Mouse (Mus musculus): ENCODE data around the gene Efna4. TPM values are rescaled to one million over a fixed set of nuclear protein-coding genes. Genes with fewer than 3 reads are reported as not detected.

Efna4 gene
- total RNA-seq, 2 experiments from 2014 or later = not detected

GRCm38 (mm10) chr3:89287286-89287685 is 50.5 kb downstream of the Efna4 start:
- no peak for ATAC-seq (replicated peaks; ENCODE audit: low FRiP score, poor library complexity, severe bottlenecking)

GRCm38 (mm10) chr3:89285526-89285925 is 52.3 kb downstream of the Efna4 start:
- ATAC-seq (replicated peaks; ENCODE audit: low FRiP score, poor library complexity, severe bottlenecking) = no peak

GRCm38 (mm10) chr3:89284261-89284660 is 53.6 kb downstream of the Efna4 start:
- ATAC-seq (replicated peaks; ENCODE audit: low FRiP score, poor library complexity, severe bottlenecking) = no peak

Other genes with a start within 250 kb of the Efna4 start
- 0.38 and 2.5 TPM in 2 replicates for gene Rusc1, start 244.7 kb downstream of the Efna4 start, total RNA-seq (2015; ENCODE audit: low replicate concordance)
- 1.6 and 5.6 TPM in 2 replicates for gene Rusc1, start 244.7 kb downstream of the Efna4 start, total RNA-seq (2017; ENCODE audit: low replicate concordance)
- not detected in 2 replicates for gene Gm43738, start 236.9 kb downstream of the Efna4 start, total RNA-seq (2015; ENCODE audit: low replicate concordance)
- not detected in 2 replicates for gene Gm43738, start 236.9 kb downstream of the Efna4 start, total RNA-seq (2017; ENCODE audit: low replicate concordance)
- 17.1 and 33.6 TPM in 2 replicates for gene Fdps, start 236.1 kb downstream of the Efna4 start, total RNA-seq (2015; ENCODE audit: low replicate concordance)
- gene Fdps, start 236.1 kb downstream of the Efna4 start, total RNA-seq (2017; ENCODE audit: low replicate concordance) = 30.1 and 47.8 TPM in 2 replicates
- 22.5 and 23.4 TPM in 2 replicates for gene Pklr, start 201.9 kb downstream of the Efna4 start, total RNA-seq (2015; ENCODE audit: low replicate concordance)
- gene Pklr, start 201.9 kb downstream of the Efna4 start, total RNA-seq (2017; ENCODE audit: low replicate concordance) = 5.6 and 5.7 TPM in 2 replicates
- gene Hcn3, start 177.8 kb downstream of the Efna4 start, total RNA-seq (2015; ENCODE audit: low replicate concordance) = not detected in 2 replicates
- gene Hcn3, start 177.8 kb downstream of the Efna4 start, total RNA-seq (2017; ENCODE audit: low replicate concordance) = 1.3 TPM in 1 of 2 replicates, not detected in the other
- 16.3 and 37.9 TPM in 2 replicates for gene Clk2, start 173.2 kb downstream of the Efna4 start, total RNA-seq (2015; ENCODE audit: low replicate concordance)
- 24.4 and 47.4 TPM in 2 replicates for gene Clk2, start 173.2 kb downstream of the Efna4 start, total RNA-seq (2017; ENCODE audit: low replicate concordance)
- 20.3 and 24.0 TPM in 2 replicates for gene Scamp3, start 160.6 kb downstream of the Efna4 start, total RNA-seq (2015; ENCODE audit: low replicate concordance)
- gene Scamp3, start 160.6 kb downstream of the Efna4 start, total RNA-seq (2017; ENCODE audit: low replicate concordance) = 3.5 and 5.8 TPM in 2 replicates
- 3.3 and 18.6 TPM in 2 replicates for gene Fam189b, start 154.9 kb downstream of the Efna4 start, total RNA-seq (2015; ENCODE audit: low replicate concordance)
- 1.8 TPM in 1 of 2 replicates, not detected in the other for gene Fam189b, start 154.9 kb downstream of the Efna4 start, total RNA-seq (2017; ENCODE audit: low replicate concordance)
- gene Gba, start 135.1 kb downstream of the Efna4 start, total RNA-seq (2015; ENCODE audit: low replicate concordance) = 11.1 and 18.8 TPM in 2 replicates
- gene Gba, start 135.1 kb downstream of the Efna4 start, total RNA-seq (2017; ENCODE audit: low replicate concordance) = 12.9 and 13.2 TPM in 2 replicates
- gene Thbs3, start 122.8 kb downstream of the Efna4 start, total RNA-seq (2015; ENCODE audit: low replicate concordance) = not detected in 2 replicates
- gene Thbs3, start 122.8 kb downstream of the Efna4 start, total RNA-seq (2017; ENCODE audit: low replicate concordance) = 1.7 TPM in 1 of 2 replicates, not detected in the other
- 4.0 and 13.4 TPM in 2 replicates for gene Mtx1, start 110.9 kb downstream of the Efna4 start, total RNA-seq (2015; ENCODE audit: low replicate concordance)
- gene Mtx1, start 110.9 kb downstream of the Efna4 start, total RNA-seq (2017; ENCODE audit: low replicate concordance) = 8.6 and 13.4 TPM in 2 replicates
- gene Muc1, start 109.0 kb downstream of the Efna4 start, total RNA-seq (2015; ENCODE audit: low replicate concordance) = not detected in 2 replicates
- not detected in 2 replicates for gene Muc1, start 109.0 kb downstream of the Efna4 start, total RNA-seq (2017; ENCODE audit: low replicate concordance)
- gene Krtcap2, start 92.1 kb downstream of the Efna4 start, total RNA-seq (2015; ENCODE audit: low replicate concordance) = 47.0 and 49.8 TPM in 2 replicates
- gene Krtcap2, start 92.1 kb downstream of the Efna4 start, total RNA-seq (2017; ENCODE audit: low replicate concordance) = 17.8 and 31.8 TPM in 2 replicates
- not detected in 2 replicates for gene Trim46, start 91.7 kb downstream of the Efna4 start, total RNA-seq (2015; ENCODE audit: low replicate concordance)
- gene Trim46, start 91.7 kb downstream of the Efna4 start, total RNA-seq (2017; ENCODE audit: low replicate concordance) = not detected in 2 replicates
- gene Dpm3, start 78.7 kb downstream of the Efna4 start, total RNA-seq (2015; ENCODE audit: low replicate concordance) = 16.1 and 42.3 TPM in 2 replicates
- gene Dpm3, start 78.7 kb downstream of the Efna4 start, total RNA-seq (2017; ENCODE audit: low replicate concordance) = 4.3 TPM in 1 of 2 replicates, not detected in the other
- gene Slc50a1, start 67.5 kb downstream of the Efna4 start, total RNA-seq (2015; ENCODE audit: low replicate concordance) = 8.8 and 12.9 TPM in 2 replicates
- gene Slc50a1, start 67.5 kb downstream of the Efna4 start, total RNA-seq (2017; ENCODE audit: low replicate concordance) = 10.9 and 11.5 TPM in 2 replicates
- gene Efna1, start 56.9 kb downstream of the Efna4 start, total RNA-seq (2015; ENCODE audit: low replicate concordance) = not detected in 2 replicates
- not detected in 2 replicates for gene Efna1, start 56.9 kb downstream of the Efna4 start, total RNA-seq (2017; ENCODE audit: low replicate concordance)
- gene Efna3, start 15.1 kb downstream of the Efna4 start, total RNA-seq (2015; ENCODE audit: low replicate concordance) = not detected in 2 replicates
- not detected in 2 replicates for gene Efna3, start 15.1 kb downstream of the Efna4 start, total RNA-seq (2017; ENCODE audit: low replicate concordance)
- 25.3 and 34.2 TPM in 2 replicates for gene Adam15, start 12.0 kb upstream of the Efna4 start, total RNA-seq (2015; ENCODE audit: low replicate concordance)
- 5.0 and 14.1 TPM in 2 replicates for gene Adam15, start 12.0 kb upstream of the Efna4 start, total RNA-seq (2017; ENCODE audit: low replicate concordance)
- not detected in 2 replicates for gene Dcst2, start 23.9 kb upstream of the Efna4 start, total RNA-seq (2015; ENCODE audit: low replicate concordance)
- gene Dcst2, start 23.9 kb upstream of the Efna4 start, total RNA-seq (2017; ENCODE audit: low replicate concordance) = not detected in 2 replicates
- not detected in 2 replicates for gene Dcst1, start 27.2 kb upstream of the Efna4 start, total RNA-seq (2015; ENCODE audit: low replicate concordance)
- gene Dcst1, start 27.2 kb upstream of the Efna4 start, total RNA-seq (2017; ENCODE audit: low replicate concordance) = not detected in 2 replicates
- gene Zbtb7b, start 56.7 kb upstream of the Efna4 start, total RNA-seq (2015; ENCODE audit: low replicate concordance) = 5.8 and 7.7 TPM in 2 replicates
- gene Zbtb7b, start 56.7 kb upstream of the Efna4 start, total RNA-seq (2017; ENCODE audit: low replicate concordance) = 5.4 and 15.2 TPM in 2 replicates
- 0.63 and 3.7 TPM in 2 replicates for gene Lenep, start 64.8 kb upstream of the Efna4 start, total RNA-seq (2015; ENCODE audit: low replicate concordance)
- gene Lenep, start 64.8 kb upstream of the Efna4 start, total RNA-seq (2017; ENCODE audit: low replicate concordance) = 0.17 TPM in 1 of 2 replicates, not detected in the other
- gene Flad1, start 73.8 kb upstream of the Efna4 start, total RNA-seq (2015; ENCODE audit: low replicate concordance) = 2.1 and 6.3 TPM in 2 replicates
- gene Flad1, start 73.8 kb upstream of the Efna4 start, total RNA-seq (2017; ENCODE audit: low replicate concordance) = 1.8 and 3.1 TPM in 2 replicates
- 67.9 and 79.9 TPM in 2 replicates for gene Cks1b, start 80.4 kb upstream of the Efna4 start, total RNA-seq (2015; ENCODE audit: low replicate concordance)
- gene Cks1b, start 80.4 kb upstream of the Efna4 start, total RNA-seq (2017; ENCODE audit: low replicate concordance) = 37.4 and 42.1 TPM in 2 replicates
- gene Shc1, start 80.4 kb upstream of the Efna4 start, total RNA-seq (2015; ENCODE audit: low replicate concordance) = 14.4 and 25.2 TPM in 2 replicates
- gene Shc1, start 80.4 kb upstream of the Efna4 start, total RNA-seq (2017; ENCODE audit: low replicate concordance) = 21.3 and 24.1 TPM in 2 replicates
- gene Pygo2, start 92.2 kb upstream of the Efna4 start, total RNA-seq (2015; ENCODE audit: low replicate concordance) = 9.8 and 11.5 TPM in 2 replicates
- gene Pygo2, start 92.2 kb upstream of the Efna4 start, total RNA-seq (2017; ENCODE audit: low replicate concordance) = 5.6 and 12.4 TPM in 2 replicates
- 3.8 and 4.2 TPM in 2 replicates for gene Pbxip1, start 98.7 kb upstream of the Efna4 start, total RNA-seq (2015; ENCODE audit: low replicate concordance)
- 6.2 and 8.6 TPM in 2 replicates for gene Pbxip1, start 98.7 kb upstream of the Efna4 start, total RNA-seq (2017; ENCODE audit: low replicate concordance)
- gene Pmvk, start 116.5 kb upstream of the Efna4 start, total RNA-seq (2015; ENCODE audit: low replicate concordance) = 5.4 and 8.1 TPM in 2 replicates
- 6.6 and 10.1 TPM in 2 replicates for gene Pmvk, start 116.5 kb upstream of the Efna4 start, total RNA-seq (2017; ENCODE audit: low replicate concordance)
- gene Kcnn3, start 182.1 kb upstream of the Efna4 start, total RNA-seq (2015; ENCODE audit: low replicate concordance) = not detected in 2 replicates
- 0.26 TPM in 1 of 2 replicates, not detected in the other for gene Kcnn3, start 182.1 kb upstream of the Efna4 start, total RNA-seq (2017; ENCODE audit: low replicate concordance)